Mouse (Mus musculus) hematopoietic stem cell, adult 5-6 weeks (primary cell): Measurements from ENCODE around the gene Abcg1. TPM values are rescaled to one million over a fixed set of nuclear protein-coding genes. Genes with fewer than 3 reads are reported as not detected.
A peak's percentile ranks its signal among the peaks of the same experiment; 100 is the strongest.

Experiments
- ATAC-seq, 2 experiments: fragments of 125-278 bp in 1 of 2; replicated peaks in 1 of 2; 2 replicates each; pipeline ENCODE4 v1.8.0; 2016 to 2017; ENCODE audit warnings: inconsistent platforms in 2 of 2, mild to moderate bottlenecking in 2 of 2, moderate number of reproducible peaks in 2 of 2, low read depth in 1 of 2, moderate TSS enrichment in 1 of 2; ENCODE audit not compliant: low FRiP score in 2 of 2, poor library complexity in 2 of 2, severe bottlenecking in 2 of 2, insufficient read depth in 1 of 2, low TSS enrichment in 1 of 2
- total RNA-seq: library from RNA; stranded (forward); fragments of 172-1452, 232-1000 nt; gene quantifications from 2 replicates; pipeline ENCODE4 v1.2.3, GENCODE M21; 2017

Gene Abcg1
- total RNA-seq, 1 experiment from 2014 or later, result 42.2 TPM

- ATAC-seq, result no peak
These were observed 79.3 kb downstream of the Abcg1 start for GRCm38 (mm10) chr17:31136821-31137220.

- ATAC-seq, result peak; percentile 67 to 74
These were observed 80.9 kb downstream of the Abcg1 start for GRCm38 (mm10) chr17:31138398-31138797.

- no peak for ATAC-seq
These were observed 84.6 kb downstream of the Abcg1 start for GRCm38 (mm10) chr17:31142116-31142515.

- ATAC-seq, result no peak
These were observed 86.9 kb downstream of the Abcg1 start, which contains the start of gene Tff2 for GRCm38 (mm10) chr17:31144040-31145037. TSS of gene Tff2 (minus strand) at chr17:31144282.

- ATAC-seq, result no peak
These were observed 88.5 kb downstream of the Abcg1 start for GRCm38 (mm10) chr17:31145998-31146397.

- ATAC-seq, result no peak
These were observed 95.0 kb downstream of the Abcg1 start for GRCm38 (mm10) chr17:31152512-31152911.

- ATAC-seq, result no peak
These were observed 95.6 kb downstream of the Abcg1 start for GRCm38 (mm10) chr17:31152966-31153499.

- ATAC-seq, result peak; percentile 89 to 92
These were observed 96.3 kb downstream of the Abcg1 start for GRCm38 (mm10) chr17:31153785-31154184.

GRCm38 (mm10) chr17:31157921-31158320 lies 100.4 kb downstream of the Abcg1 start:
- ATAC-seq, result no peak

- no peak for ATAC-seq
These were observed 102.8 kb downstream of the Abcg1 start for GRCm38 (mm10) chr17:31160291-31160690.

GRCm38 (mm10) chr17:31162607-31163006 lies 105.1 kb downstream of the Abcg1 start:
- ATAC-seq, result peak in 1 of 2 experiments; percentile 39; a peak in 1 of 4 replicates

GRCm38 (mm10) chr17:31163821-31164220 lies 106.3 kb downstream of the Abcg1 start:
- no peak for ATAC-seq

- ATAC-seq, result no peak
These were observed 107.7 kb downstream of the Abcg1 start, which contains the start of gene Tff1 for GRCm38 (mm10) chr17:31165127-31165526. TSS of gene Tff1 (minus strand) at chr17:31165277.

Other genes with a start within 250 kb of the Abcg1 start
- 0.13 TPM in 1 of 2 replicates, not detected in the other for gene Glp1r, start 155.9 kb upstream of the Abcg1 start, total RNA-seq
- not detected in 2 replicates for gene Umodl1, start 103.0 kb upstream of the Abcg1 start, total RNA-seq
- gene Tff3, start 72.0 kb downstream of the Abcg1 start, total RNA-seq, result not detected in 2 replicates
- gene Tff2, start 86.6 kb downstream of the Abcg1 start, total RNA-seq, result not detected in 2 replicates
- gene Tff1, start 107.6 kb downstream of the Abcg1 start, total RNA-seq, result not detected in 2 replicates
- 6.0 and 6.4 TPM in 2 replicates for gene Tmprss3, start 141.3 kb downstream of the Abcg1 start, total RNA-seq
- gene Ubash3a, start 150.2 kb downstream of the Abcg1 start, total RNA-seq, result 24.5 and 39.6 TPM in 2 replicates
- gene Rsph1, start 219.7 kb downstream of the Abcg1 start, total RNA-seq, result 0.69 and 2.9 TPM in 2 replicates
- gene Slc37a1, start 229.1 kb downstream of the Abcg1 start, total RNA-seq, result 12.0 and 44.0 TPM in 2 replicates